Mouse (Mus musculus) liver, postnatal 0 days (tissue): Measurements from ENCODE around the gene Gm17067. TPM values are rescaled to one million over a fixed set of nuclear protein-coding genes. Genes with fewer than 3 reads are reported as not detected.
"Not testable (repeated sequence)": the region's sequence is repeated elsewhere in the genome, so short reads cannot be mapped to it uniquely, and the experiment has no call there.

Experiments
- ATAC-seq: fragments of 200-750 bp; cut with Nextera tagmentation; 2 replicates; pipeline ENCODE4 v1.8.0; 2017; ENCODE audit warnings: mild to moderate bottlenecking, moderate library complexity
- DNase-seq: peaks from one replicate; pipeline ENCODE4 v3.0.0-alpha.2; 2016
- H3K27ac ChIP-seq: fragments of 300-500 bp; sonication (generic); 2 replicates; pipeline ENCODE4 v1.5.1; 2014; ENCODE audit warnings: antibody characterized with exemption, moderate library complexity, mild to moderate bottlenecking, low read depth
- H3K27me3 ChIP-seq: fragments of 300-500 bp; sonication (generic); 2 replicates; pipeline ENCODE4 v1.6.1; 2014; ENCODE audit warnings: low read length, control low read depth, mixed read lengths; ENCODE audit not compliant: insufficient read depth
- H3K36me3 ChIP-seq: fragments of 300-500 bp; sonication (generic); replicated peaks from 2 replicates; pipeline ENCODE4 v1.6.1; 2014; ENCODE audit warnings: mild to moderate bottlenecking, control low read depth, low read length, moderate library complexity, mixed read lengths; ENCODE audit not compliant: insufficient read depth
- H3K4me1 ChIP-seq: fragments of 300-500 bp; sonication (generic); 2 replicates; pipeline ENCODE4 v1.6.1; 2014; ENCODE audit warnings: antibody characterized with exemption, mild to moderate bottlenecking, control low read depth; ENCODE audit not compliant: insufficient read depth
- H3K4me2 ChIP-seq: fragments of 300-500 bp; sonication (generic); 2 replicates; pipeline ENCODE4 v1.6.1; 2014; ENCODE audit warnings: low read depth, mild to moderate bottlenecking, low read length, moderate library complexity, mixed read lengths
- H3K4me3 ChIP-seq: fragments of 300-500 bp; sonication (generic); 2 replicates; pipeline ENCODE4 v1.5.1; 2014; ENCODE audit warnings: low read depth, low read length
- H3K9ac ChIP-seq: fragments of 300-500 bp; sonication (generic); replicated peaks from 2 replicates; pipeline ENCODE4 v1.6.1; 2014; ENCODE audit warnings: mild to moderate bottlenecking, moderate library complexity
- H3K9me3 ChIP-seq: fragments of 300-500 bp; sonication (generic); 2 replicates; pipeline ENCODE4 v1.6.1; 2016; ENCODE audit warnings: mild to moderate bottlenecking, control low read depth, low read length, mixed read lengths
- CTCF ChIP-seq: sonication (generic); IDR thresholded peaks from 2 replicates; pipeline ENCODE4 v1.5.1; 2016; ENCODE audit warnings: antibody characterized with exemption, low read depth
- EP300 ChIP-seq: IDR thresholded peaks from 2 replicates; pipeline ENCODE4 v1.6.1; 2016; ENCODE audit warnings: antibody characterized with exemption, low read depth, mild to moderate bottlenecking
- WGBS: fragments of 180-500 bp; shearing (Covaris S2); extraction: QIAGEN DNeasy Blood & Tissue Kit; methylation state at CpG from one replicate; pipeline ENCODE4 v1.1.7; 2014; ENCODE audit not compliant: insufficient replicate concordance; 5-methylcytosine and 5-hydroxymethylcytosine counted together
- polyA plus RNA-seq: library from polyadenylated mRNA; unstranded; fragments of >200 nt; fragmentation: Nextera tagmentation; extraction: Ambion mirVana; gene quantifications from 2 replicates; pipeline ENCODE4 v1.2.1, GENCODE M21; 2015

Gm17067 gene
- not detected in 2 replicates for polyA plus RNA-seq

- H3K27ac ChIP-seq, H3K4me3 ChIP-seq, DNase-seq, H3K9ac ChIP-seq, H3K9me3 ChIP-seq, H3K27me3 ChIP-seq, H3K36me3 ChIP-seq, H3K4me2 ChIP-seq, ATAC-seq, H3K4me1 ChIP-seq: not testable (repeated sequence)
- WGBS, result 72% methylated on average over 4 of the region's 4 CpGs
These were observed at the start of gene Gm17067 for GRCm38 (mm10) chr7:42726917-42727316. Gm17067 (minus strand) TSS chr7:42727017.

GRCm38 (mm10) chr7:42749836-42750235 is 23.0 kb upstream of the Gm17067 start:
- ATAC-seq (no peak), DNase-seq (no peak)
- TF ChIP-seq CTCF, result no peak
- no peak for TF ChIP-seq EP300
- WGBS, result 52% methylated on average over 20 of the region's 20 CpGs
- Histone ChIP-seq H3K36me3 (no peaks in the 10 kb centered on the region), H3K9me3 (no peaks in the 10 kb centered on the region), H3K9ac (no peak overlapping the region), H3K4me2 (no peak overlapping the region), H3K4me1 (no peaks in the 10 kb centered on the region), H3K4me3 (no peak overlapping the region), H3K27ac (no peak overlapping the region), H3K27me3 (no peaks in the 10 kb centered on the region)

- H3K9me3 ChIP-seq, result no peaks in the 10 kb centered on the region
- 86% methylated on average over 10 of the region's 10 CpGs for WGBS
These were observed 11.9 kb upstream of the Gm17067 start for GRCm38 (mm10) chr7:42738536-42739210.

GRCm38 (mm10) chr7:42693251-42693650 is 33.6 kb downstream of the Gm17067 start:
- not testable (repeated sequence) for DNase-seq, H3K9me3 ChIP-seq, ATAC-seq, H3K36me3 ChIP-seq, H3K4me1 ChIP-seq, H3K27me3 ChIP-seq
- Histone ChIP-seq H3K27ac (peak overlapping the region; percentile 76), H3K9ac (peak overlapping the region; percentile 56), H3K4me3 (peak overlapping the region; percentile 55), H3K4me2 (peak overlapping the region; percentile 69)
- 0% methylated on average over 4 of the region's 4 CpGs for WGBS

More at GRCm38 (mm10) chr7:42738536-42739210, 11.9 kb upstream of the Gm17067 start:
- ATAC-seq (no peak), DNase-seq (no peak)
- Histone ChIP-seq H3K27ac (no peak overlapping the region), H3K4me3 (no peak overlapping the region), H3K4me1 (no peaks in the 10 kb centered on the region), H3K27me3 (no peaks in the 10 kb centered on the region), H3K9ac (no peak overlapping the region), H3K36me3 (no peaks in the 10 kb centered on the region), H3K4me2 (no peak overlapping the region)
- TF ChIP-seq CTCF (no peak), EP300 (no peak)

GRCm38 (mm10) chr7:42692362-42693158 is 34.3 kb downstream of the Gm17067 start, which contains the start of gene Zfp975:
Zfp975 (minus strand) TSS chr7:42692742.
- DNase-seq (peak; percentile 80), ATAC-seq (peak; percentile 100)
- Histone ChIP-seq H3K4me3 (peak within 1 kb of the TSS; percentile 55), H3K27ac (peak within 1 kb of the TSS; percentile 76), H3K4me2 (peak within 1 kb of the TSS; percentile 69), H3K9ac (peak within 1 kb of the TSS; percentile 56)
- not testable (repeated sequence) for H3K4me1 ChIP-seq, H3K36me3 ChIP-seq, H3K9me3 ChIP-seq, H3K27me3 ChIP-seq
- under 1% methylated on average over 23 of the region's 23 CpGs for WGBS

GRCm38 (mm10) chr7:42680081-42680480 is 46.7 kb downstream of the Gm17067 start:
- not testable (repeated sequence) for DNase-seq, H3K27ac ChIP-seq, H3K9ac ChIP-seq, H3K9me3 ChIP-seq, H3K4me2 ChIP-seq, H3K4me3 ChIP-seq, H3K27me3 ChIP-seq, ATAC-seq, H3K4me1 ChIP-seq, H3K36me3 ChIP-seq
- whole genome bisulfite sequencing, result 86% methylated on average over 6 of the region's 6 CpGs

DNA sequence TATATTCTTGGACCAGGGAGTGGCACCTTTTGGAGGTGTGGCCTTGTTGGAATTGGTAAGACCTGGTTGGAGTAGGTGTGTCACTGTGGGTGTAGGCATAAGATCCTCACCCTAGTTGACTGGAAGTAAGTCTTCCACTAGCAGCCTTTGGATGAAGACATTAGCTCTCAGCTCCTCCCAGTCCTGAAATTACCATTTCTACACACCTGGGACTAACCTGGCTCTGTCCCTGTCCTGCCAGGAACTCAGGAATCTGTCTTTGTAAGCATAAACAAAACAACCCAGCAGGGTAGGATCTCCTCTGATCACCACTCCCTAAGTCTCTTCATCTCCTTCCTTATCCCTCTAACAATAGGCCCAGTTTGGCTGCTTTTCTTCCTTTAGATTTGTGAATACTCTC is 47.2 kb downstream of the Gm17067 start:
- not testable (repeated sequence) for DNase-seq, H3K4me1 ChIP-seq, H3K9ac ChIP-seq, ATAC-seq, H3K36me3 ChIP-seq, H3K4me3 ChIP-seq, H3K9me3 ChIP-seq, H3K4me2 ChIP-seq, H3K27me3 ChIP-seq, H3K27ac ChIP-seq
